Mouse (Mus musculus) CH12.LX (cell line): ENCODE results near the gene Sh2b2.

Source experiments
- CTCF ChIP-seq, 2 experiments: IDR thresholded peaks in 1 of 2; conservative IDR thresholded peaks in 1 of 2; 2 replicates each; pipeline ENCODE4 v1.5.1; 2011 to 2012; ENCODE audit warnings: low read depth in 2 of 2, low read length in 2 of 2, improper control_type of control experiment in 1 of 2, inconsistent platforms in 1 of 2, mild to moderate bottlenecking in 1 of 2, moderate library complexity in 1 of 2
- MAX ChIP-seq: IDR thresholded peaks from 2 replicates; pipeline ENCODE4 v1.6.1; 2011; ENCODE audit warnings: low read length, improper control_type of control experiment
- MYC ChIP-seq: IDR thresholded peaks from 2 replicates; pipeline ENCODE4 v1.6.1; 2011; ENCODE audit warnings: low read depth, mild to moderate bottlenecking, improper control_type of control experiment, low read length
- POLR2A ChIP-seq: IDR thresholded peaks from 2 replicates; pipeline ENCODE4 v1.6.1; 2011; ENCODE audit warnings: low read depth, mild to moderate bottlenecking, improper control_type of control experiment, low read length
- TCF12 ChIP-seq: IDR thresholded peaks from 2 replicates; pipeline ENCODE4 v1.6.1; 2014; ENCODE audit warnings: low read depth, mild to moderate bottlenecking, inconsistent platforms, low read length, improper control_type of control experiment
- ZC3H11A ChIP-seq: IDR thresholded peaks from 2 replicates; pipeline ENCODE4 v1.6.1; 2012; ENCODE audit warnings: low read depth, mild to moderate bottlenecking, inconsistent platforms, low read length, improper control_type of control experiment
- ZKSCAN1 ChIP-seq: IDR thresholded peaks from 2 replicates; pipeline ENCODE4 v1.6.1; 2012; ENCODE audit warnings: low read depth, inconsistent platforms, low read length, improper control_type of control experiment, borderline replicate concordance

GRCm38 (mm10) chr5:136226246-136226876, 20.0 kb downstream of the Sh2b2 start:
- TF ChIP-seq ZKSCAN1 (no peak), CTCF (conservative IDR thresholded peaks at IDR 0.05 in 1 of 2, IDR thresholded peaks at IDR 0.05 in 1 of 2; ENCODE audit: low read depth in 2 of 2, low read length in 2 of 2) (no peak), ZC3H11A (no peak), MAX (no peak), MYC (no peak), TCF12 (no peak), POLR2A (no peak)
